Mouse (Mus musculus): Measurements from ENCODE around the gene Cyp27b1.

DNA sequence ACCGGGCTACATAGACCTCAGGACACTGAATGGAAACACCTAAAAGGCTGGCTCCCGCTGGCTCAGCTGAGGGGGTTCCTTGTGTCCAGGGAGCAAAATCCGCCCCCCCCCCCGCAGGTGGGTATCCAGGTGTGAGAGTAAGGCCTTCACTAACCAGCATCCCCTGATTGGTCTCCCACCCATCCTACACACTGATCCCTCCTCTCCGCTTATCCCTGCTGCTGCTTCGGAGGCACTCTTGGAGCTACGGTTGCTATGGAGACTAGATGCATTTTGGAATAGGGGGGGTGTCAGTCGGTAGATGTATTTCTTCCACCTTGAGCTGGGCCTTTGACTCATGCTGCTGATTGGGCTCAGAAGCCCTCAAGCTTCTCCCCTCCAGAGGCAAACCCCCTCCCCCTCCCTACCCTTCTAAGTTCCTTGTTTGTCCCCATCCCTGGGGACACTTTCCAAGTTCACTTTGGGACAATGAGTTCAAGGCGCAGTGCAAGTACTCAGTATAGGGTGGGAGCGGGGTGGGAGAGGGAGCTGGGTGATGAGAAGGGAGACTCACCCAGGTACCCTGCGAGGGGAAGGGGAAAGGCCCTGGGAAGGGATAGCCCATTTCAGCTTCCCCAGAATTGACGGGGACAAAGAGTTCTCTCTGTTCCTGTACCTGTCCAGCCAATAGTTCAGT lies 30.1 kb downstream of the Cyp27b1 start:
- TF ChIP-seq CTCF (IDR thresholded peaks at IDR 0.05; ENCODE audit: low read depth, low read length) (no peak), GATA2 (IDR thresholded peaks at IDR 0.05; ENCODE audit: borderline replicate concordance, low read depth, low read length) (no peak), GATA1 (IDR thresholded peaks at IDR 0.05; ENCODE audit: borderline replicate concordance, low read length) (no peak), POLR2AphosphoS5 (IDR thresholded peaks at IDR 0.05; ENCODE audit: insufficient replicate concordance, low read depth, low read length) (no peak)

All from G1E (cell line).